Mouse (Mus musculus) c-Kit-positive CD71-negative TER-119-negative erythroid progenitor cells, embryonic 14.5 days (primary cell): ENCODE results near the gene Cyp39a1.

Source experiments
- DNase-seq: peaks from one replicate; pipeline ENCODE4 v3.0.0-alpha.2; 2013; ENCODE audit warnings: low read depth

Gene Cyp39a1

GRCm38 (mm10) chr17:43788222-43788621 is 121.0 kb downstream of the Cyp39a1 start:
- DNase-seq, result no peak

GRCm38 (mm10) chr17:43789376-43789775 is 122.2 kb downstream of the Cyp39a1 start:
- DNase-seq, result no peak

DNA sequence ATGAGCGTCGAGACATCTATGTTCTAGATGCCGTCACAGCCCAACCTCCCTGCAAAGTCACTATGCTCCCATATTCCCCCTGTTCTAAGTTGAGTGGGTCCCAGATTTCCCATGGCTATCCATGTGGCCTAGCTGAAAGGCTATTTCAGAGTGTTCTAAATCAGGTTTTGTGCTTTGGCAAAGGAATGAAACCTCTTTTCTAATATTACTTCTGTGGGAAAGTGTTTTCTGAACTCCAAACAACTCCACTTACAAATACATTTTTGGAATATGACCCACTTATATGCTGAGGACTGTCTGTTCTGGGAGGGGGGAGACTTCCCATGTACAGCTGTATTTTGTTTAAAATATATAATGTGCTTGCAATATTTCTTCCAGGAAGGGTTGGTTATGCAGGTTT is 124.5 kb downstream of the Cyp39a1 start:
- DNase-seq, result no peak

- peak; percentile 28 for DNase-seq
Measured at GRCm38 (mm10) chr17:43794731-43795280, 127.6 kb downstream of the Cyp39a1 start.
